Mouse (Mus musculus): Measurements from ENCODE around the gene Schip1.
A peak's percentile ranks its signal among the peaks of the same experiment; 100 is the strongest.

Schip1 gene

DNA sequence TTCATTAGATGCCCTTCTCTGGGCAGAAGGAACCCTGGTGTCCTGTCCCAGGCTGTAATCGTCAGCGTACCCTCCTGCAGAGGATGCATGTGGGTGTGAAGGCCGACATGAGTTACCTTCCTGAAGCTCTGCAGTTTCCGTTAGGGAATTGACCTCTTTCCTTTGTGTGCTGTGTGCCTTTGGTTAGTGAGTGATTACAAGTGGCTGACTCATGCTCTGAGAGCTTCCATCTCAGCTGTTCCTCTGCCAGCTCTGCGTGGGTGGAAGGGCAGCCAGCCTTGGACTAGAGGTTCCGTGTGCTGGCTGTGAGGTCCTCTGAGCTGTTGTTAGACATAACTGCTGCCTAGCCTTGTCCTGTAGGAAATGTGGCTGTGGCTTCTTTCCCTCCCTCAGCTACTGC, 444.0 kb downstream of the Schip1 start:
- no peak for DNase-seq (ENCODE audit: low read depth, low spot score)

DNA sequence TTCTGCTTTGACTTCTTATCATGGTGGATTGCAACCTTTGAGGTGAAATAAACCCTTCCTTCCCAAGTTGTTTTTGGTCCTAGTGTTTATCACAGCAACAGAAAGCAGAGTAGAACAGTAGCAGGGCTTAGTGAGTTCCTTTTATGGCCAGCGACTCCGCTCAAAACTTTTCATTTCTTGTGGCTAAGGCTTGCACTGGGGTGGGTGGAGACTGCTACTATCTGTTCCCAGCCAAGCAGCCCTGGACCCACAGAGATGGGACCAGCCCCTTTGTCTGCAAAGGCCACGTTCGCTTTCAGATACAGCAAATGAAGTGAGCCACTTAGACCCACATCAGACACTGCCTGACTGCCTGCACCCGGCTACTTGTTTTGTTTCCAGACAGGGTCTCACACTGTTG, 446.3 kb downstream of the Schip1 start:
- DNase-seq (ENCODE audit: low read depth, low spot score), result no peak

DNA sequence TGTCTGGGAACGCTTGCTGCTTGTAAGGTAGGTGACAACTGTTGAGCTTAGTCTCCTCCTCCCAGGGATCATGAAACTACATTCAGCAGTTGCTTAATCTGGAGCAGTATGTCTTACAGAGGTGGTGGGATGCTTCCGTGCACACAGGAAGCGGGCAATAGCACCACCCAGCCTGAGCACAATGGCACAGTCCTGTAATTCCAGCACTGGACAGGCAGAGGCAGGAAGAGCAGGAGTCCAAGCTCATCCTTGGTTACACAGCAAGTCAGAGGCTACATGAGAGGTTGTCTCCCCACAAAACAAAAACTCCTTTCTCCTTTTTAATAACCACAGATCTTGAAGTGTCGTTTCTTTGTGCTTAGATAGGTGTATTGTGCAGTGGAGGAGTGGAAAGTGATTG, 447.1 kb downstream of the Schip1 start:
- DNase-seq (ENCODE audit: low read depth, low spot score), result no peak

DNA sequence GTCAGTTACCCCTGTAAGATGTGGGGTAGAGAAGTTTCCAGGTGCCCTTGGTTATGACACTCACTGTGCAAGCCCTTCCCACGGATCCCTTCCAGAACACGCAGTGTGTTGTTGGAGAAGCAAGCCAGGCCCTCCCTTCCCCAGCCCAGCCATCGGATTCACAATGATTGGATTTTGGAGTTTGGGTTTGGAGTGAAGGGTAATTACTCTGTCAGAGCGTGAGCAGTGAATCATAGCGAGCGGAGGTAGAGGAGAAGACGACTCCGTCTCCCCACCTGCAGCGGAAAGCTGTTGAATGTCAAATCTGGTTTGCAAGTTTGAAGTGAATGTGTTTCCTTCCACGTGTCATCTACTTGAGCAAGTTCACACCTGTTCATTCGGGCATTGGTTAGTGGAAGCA, 447.7 kb downstream of the Schip1 start:
- no peak for DNase-seq (ENCODE audit: low read depth, low spot score)

DNA sequence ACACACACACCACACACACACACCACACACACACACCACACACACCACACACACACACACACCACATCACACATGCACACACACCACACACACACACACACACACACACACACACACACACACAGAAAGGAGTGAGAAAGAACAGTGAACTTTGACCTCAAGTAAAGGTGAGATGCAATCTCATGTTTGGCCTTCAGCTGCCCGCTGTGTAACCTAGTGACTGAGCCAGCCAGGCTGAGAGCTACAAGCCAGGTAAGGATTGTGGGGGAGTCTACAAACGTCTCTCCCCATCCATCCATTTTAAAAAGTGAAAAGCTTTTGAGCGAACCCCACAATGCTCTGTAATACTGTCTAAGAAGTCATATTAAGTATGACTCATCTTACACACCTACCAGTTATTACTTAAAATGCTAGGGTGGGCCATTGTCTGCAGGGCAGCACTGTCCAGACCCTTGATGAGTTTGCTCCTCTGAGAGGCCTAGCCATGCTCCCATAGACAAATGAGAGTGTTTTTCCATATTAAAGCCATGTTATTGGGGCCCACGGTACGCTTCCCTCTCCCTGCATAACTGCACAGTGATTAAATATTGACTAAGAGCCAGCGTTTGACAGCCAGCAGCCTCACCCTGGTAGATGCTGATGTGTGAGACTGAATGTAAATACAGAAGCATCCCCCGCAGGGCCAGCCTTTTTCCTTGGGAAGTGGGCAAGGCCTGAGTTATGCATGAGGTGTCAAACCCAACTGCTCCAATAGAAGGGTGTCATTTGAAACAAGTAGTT, 448.9 kb downstream of the Schip1 start:
- DNase-seq (ENCODE audit: low read depth, low spot score), result no peak

DNA sequence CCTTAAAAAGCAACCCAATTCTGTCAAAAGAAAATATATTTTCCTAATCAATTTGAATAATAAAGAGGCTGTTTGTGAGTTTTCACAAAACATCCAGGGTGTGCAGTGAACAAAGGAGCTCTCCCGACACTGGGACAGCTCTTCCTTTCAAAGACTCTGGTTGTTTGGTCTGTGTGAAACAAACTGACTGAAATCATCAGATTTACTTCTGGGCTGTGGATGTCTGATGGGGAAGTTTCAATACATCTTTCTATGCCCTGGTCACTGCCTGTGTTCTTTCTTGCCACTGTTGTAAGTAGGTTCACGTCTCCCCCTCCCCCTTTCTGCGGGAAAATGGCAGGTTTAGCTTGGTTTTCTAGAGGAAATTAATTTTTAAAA, 449.5 kb downstream of the Schip1 start:
- no peak for DNase-seq (ENCODE audit: low read depth, low spot score)

DNA sequence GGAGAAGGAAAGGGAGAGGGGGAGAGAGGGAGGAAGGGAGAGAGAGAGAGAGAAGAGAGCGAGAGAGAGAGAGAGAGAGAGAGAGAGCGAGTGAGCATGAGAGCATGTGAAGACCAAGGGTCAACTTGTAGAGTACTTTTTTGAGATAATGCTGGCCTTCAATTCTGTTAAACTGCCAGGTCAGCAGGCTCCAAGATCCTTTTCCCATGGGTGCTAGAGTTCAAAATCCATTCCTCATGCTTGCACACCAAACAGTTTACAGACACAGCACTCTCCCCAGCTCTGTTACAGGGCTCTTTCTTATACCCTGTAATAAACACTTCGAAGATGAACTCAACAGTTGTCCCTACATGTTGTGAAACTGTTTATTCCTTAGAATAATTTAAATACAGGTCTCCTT, 450.1 kb downstream of the Schip1 start:
- DNase-seq (ENCODE audit: low read depth, low spot score), result no peak

DNA sequence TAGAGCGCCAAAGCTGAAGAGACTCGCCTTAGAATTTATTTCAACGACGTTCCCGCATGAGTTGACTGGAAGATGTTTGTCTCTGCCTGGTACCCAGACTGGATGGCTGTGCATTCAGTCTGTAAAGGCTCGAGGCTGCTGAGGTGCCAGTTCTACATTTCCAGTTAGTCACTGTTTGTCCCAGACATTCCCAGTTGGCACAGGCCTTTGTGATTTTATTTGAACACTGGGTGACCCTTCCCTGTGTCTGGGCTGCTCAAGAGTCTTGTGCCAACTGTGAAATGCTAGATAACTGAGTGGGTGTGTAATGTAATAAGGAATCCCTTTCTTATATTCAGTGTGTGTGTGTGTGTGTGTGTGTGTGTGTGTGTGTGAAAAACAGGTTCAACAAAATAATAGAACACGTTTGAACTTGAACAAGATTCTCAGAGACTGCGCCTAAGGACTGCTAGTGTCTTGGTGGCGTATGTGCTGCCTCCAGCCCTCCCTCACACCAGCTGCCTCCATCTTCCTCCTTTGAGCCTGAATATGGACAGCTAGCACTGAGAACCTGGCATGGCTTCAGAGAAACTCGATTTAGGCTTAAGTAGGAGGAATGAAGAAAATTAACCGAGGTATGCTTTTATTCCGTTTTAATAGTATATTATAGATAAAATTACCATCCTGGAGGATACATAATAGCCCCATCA, 451.9 kb downstream of the Schip1 start:
- no peak for DNase-seq (ENCODE audit: low read depth, low spot score)

DNA sequence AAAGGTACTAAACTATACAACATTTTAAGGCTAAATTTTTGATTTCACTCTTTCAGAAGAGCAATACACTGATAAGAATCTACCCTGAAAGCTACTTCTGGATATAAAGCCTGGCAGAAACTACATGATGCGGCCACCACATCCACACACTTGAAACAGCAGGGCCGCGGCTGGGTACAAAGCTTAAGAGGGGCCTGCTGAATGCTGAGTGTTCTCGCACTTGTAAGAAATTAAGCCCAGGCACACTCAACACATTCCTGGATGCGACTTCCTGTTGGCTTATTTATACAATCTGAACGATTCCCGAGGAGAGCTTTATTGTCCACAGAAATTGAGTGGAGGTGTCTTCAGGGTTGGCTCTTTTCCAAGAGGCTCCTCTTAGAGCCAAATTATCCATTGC, 452.6 kb downstream of the Schip1 start:
- DNase-seq (ENCODE audit: low read depth, low spot score), result no peak

DNA sequence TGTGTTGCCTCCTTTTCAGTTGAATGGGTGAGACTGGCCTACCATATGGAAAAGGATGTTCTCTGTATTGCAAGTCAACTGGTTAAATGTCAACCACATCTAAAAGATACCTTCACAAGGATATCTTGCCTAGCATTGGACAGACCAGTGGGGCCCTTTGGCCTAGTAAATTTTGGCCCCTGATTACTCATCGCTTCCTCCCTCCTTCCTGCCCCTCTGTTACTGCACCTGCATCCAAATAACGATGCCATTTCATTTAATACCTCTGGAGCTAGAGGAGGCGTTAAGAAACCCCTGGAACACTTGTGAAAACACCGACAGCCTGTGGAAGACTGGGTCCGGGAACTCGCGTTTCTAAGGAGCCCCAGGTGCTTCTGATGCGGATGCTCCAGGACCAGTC, 453.4 kb downstream of the Schip1 start:
- DNase-seq (ENCODE audit: low read depth, low spot score), result no peak

DNA sequence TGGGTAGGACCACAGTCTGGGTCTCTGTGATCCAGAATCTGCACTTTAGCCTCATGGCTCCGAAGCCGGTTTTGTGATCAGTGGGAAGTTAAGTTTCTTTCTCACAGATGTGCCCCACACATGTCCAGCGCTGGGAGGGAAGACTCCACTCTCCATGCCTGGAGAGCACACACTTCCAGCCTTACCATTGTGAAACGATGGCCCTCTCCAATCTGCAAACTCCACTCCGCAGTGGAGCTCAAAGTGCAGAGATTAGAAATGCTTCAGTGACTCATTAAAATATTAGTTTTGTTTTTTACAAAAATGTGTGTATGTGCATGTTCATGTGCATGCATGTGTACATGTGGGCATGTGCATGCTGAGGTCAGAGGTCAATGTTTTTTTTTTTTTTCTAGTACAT, 454.0 kb downstream of the Schip1 start:
- DNase-seq (ENCODE audit: low read depth, low spot score), result no peak

DNA sequence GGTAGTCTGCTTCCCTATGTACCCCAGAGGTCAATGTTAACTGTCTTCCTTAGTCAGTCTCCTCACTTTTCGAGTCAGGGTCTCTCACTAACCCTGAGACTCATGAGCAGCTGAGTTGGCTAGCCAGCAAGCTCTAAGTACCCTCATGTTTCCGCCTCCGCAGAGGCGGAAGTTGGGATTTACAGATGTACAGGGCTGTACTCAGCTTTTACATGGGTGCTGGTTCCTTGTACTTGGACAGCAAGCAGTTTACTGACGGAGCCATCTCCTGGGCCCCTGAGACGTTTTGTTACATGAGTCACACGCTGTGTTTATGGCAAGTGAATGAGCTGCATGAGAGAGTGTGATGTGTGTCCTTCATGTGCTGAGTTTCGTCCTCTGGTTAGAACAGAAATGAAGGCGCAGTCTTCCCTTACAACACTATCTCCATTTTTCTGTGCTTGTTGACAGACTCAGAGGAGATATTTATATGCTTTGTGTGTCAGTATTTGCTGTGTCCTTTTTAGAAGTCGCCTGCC, 460.8 kb downstream of the Schip1 start:
- no peak for DNase-seq (ENCODE audit: low read depth, low spot score)

DNA sequence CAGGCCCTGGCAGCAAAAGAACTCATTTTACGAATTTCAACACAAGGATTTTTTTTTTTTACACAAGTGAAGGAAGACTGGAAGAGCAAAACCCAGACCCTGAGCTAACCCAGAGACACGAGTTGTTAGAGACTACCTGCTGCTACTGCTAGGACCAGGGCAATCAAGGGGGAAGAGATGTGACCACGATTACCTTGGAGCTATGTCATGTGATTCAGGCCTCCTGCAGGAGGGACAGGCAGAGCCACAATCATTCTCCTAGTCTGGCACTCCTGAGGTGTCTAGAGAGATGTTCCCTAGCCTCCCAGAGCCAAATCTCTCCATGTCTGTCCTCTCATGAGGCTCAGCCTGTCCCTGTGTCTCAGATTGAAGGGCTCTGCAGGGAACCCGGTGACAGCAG, 461.8 kb downstream of the Schip1 start:
- DNase-seq (ENCODE audit: low read depth, low spot score), result no peak

DNA sequence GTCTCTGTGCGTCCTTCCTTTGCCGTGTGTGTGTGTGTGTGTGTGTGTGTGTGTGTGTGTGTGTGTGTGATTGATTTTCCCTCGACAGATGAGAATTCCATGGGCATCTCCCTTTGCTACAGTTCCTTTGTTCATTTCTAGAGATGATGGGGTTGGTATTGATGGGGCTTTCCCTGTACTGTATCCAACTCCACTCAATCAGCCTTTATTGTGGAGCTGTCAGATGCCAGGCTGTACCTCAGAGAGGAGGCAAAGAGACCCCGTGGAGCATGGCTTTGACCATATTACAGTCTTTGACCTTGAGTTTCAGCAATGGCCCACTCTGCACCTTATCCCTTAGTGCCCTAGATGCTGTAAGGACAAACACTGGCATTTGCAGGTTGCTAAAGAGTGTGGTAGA, 462.6 kb downstream of the Schip1 start:
- no peak for DNase-seq (ENCODE audit: low read depth, low spot score)

DNA sequence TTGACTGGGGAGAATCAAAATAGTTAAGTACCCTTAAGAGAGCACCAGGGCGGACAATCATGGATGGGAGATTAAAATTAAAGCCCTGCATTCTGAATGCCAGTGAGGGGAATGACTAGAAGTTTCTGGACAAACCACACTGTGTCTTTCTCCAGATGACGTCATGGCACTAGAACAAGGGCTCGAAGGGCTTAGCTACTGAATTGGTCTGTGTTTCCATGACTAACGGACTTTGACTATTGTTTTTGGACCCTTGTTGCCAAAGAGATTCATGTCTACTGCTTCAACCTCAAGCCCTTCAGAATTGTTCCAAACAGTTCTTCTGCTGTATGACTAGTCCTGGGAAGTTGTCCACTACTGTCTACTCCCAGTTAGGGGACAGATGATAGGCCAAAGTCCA, 467.3 kb downstream of the Schip1 start:
- no peak for DNase-seq (ENCODE audit: low read depth, low spot score)

DNA sequence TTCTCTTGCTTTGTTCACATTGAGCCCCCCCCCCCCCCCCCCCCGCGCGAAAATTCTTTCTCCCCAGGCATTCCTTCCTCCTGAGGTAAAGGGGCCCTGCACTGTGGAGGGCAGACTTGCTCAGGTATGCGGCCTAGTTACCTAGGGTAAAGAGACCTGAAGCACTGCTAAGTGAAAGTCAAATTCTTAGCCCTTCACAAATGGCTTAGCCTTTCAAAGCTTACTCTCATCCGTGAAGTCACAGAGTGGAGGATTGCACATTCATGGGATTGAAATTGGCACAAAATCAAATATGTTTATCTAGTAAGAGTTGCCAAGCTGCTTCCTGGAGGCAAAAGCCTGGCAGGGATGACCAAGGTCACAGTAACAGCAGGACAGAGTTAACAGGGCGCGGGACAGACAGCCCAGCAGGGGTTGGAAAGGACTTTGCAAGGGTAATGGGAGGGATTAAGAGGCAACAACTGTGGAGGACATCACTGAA, 470.0 kb downstream of the Schip1 start:
- no peak for DNase-seq (ENCODE audit: low read depth, low spot score)

DNA sequence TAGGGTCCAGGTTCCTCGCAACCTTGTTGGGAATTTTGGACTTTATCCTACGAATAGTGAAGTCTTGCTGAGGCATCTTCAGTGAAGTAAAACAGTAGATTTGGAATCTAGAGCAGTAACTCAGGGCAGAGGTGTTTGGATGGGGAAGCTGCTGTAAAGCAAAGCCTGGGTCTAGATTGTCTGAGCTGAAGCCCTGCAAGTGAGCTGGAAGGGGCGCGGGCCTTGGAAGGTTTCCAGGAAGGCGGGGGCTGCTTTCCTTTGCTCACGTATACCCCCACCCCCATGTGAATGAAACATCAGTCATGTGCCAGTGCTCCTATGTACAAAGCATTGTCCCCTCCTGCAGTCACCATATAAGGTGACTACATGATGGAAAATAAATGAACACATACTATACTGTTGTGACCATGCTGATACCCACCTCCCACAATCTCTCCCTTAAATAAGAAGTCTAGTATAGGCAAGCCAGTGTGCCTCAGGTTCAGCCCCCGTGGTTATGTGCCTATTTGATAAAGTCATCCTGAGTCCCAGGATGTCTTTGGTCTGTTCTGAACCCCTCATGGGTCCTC, 470.6 kb downstream of the Schip1 start:
- no peak for DNase-seq (ENCODE audit: low read depth, low spot score)

DNA sequence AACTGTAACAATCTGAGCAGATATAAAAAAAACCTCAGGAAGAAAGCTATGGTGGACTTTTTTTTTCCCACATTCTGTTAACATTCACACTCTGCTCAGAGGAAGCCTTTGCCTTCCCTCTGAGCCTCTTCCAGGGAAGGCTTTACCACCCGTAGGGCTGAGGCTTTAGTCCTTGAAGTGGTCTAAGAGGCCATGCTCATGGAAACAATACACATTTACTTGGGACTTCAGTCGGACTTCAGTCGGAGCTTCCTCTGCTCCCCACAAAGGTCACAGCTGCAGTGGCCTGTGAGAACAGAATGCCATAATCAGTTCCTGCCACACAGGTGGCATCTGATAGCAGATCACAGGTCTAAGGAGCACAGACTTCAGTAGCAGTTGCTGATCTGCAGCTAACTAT, 471.5 kb downstream of the Schip1 start:
- no peak for DNase-seq (ENCODE audit: low read depth, low spot score)

DNA sequence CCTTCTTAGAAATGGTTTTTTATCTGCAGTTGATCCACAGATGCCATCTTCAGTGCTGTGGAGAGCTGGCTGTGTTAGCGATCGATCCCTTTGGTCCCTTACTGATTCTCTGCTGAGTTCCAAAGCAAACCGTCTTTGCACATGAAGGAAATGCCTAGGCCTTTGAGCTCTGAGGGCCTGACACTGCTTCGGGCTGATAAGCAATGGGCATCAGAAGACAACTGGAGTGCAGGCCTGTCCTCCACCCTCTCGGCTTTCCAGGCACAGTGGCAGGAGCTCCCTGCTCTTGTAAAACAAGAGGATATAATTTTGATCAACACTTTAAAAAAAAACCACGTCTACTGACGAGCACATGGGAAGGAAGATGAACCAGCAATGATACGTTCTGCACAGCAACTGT, 477.1 kb downstream of the Schip1 start:
- DNase-seq (ENCODE audit: low read depth, low spot score), result no peak

DNA sequence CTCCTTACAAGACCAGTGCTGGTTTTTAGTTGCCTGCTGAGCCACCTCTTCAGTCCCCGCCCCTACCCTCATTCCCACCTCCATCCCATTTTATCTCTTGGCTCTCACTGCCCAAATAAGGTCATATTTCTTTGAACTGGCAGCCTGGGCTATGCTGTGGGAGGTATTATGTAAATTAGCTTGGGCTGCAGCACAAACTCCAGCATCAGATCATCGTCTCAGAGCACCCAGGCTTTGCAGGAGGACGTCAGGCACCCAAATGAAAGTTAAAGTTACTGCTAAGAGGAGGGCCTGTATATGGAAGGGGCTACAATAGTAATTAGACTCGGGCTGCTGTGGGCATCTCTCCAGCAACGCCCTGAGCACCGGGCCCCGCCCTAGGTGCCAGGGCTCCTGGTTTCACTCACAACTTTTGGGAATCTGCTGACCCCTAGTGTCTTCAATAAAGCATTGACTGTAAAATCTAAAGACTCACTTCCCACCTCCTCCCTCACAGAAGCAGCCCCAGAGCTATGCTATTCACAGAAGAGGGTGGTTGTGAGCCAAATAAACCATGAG, 478.4 kb downstream of the Schip1 start:
- peak; percentile 73 for DNase-seq (ENCODE audit: low read depth, low spot score)

DNA sequence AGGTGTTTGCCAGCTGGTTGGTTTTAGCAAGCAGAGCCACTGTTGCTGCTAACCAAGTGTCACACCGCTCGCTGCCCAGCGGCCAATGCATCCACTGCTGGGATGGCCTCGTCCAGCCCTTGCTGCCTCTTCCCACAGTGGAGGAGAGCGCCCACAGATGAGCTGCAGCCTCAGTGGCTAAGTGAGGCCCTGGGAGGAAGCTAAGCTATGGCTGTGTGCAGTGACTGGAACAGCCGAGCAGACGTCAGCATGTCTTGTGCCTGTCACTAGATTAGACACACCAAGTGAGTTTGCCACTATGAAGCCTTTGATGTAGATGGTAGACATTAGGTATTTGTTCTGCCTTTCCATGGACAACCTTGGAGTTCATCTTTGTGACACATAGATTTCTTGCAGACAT, 480.2 kb downstream of the Schip1 start:
- no peak for DNase-seq (ENCODE audit: low read depth, low spot score)

DNA sequence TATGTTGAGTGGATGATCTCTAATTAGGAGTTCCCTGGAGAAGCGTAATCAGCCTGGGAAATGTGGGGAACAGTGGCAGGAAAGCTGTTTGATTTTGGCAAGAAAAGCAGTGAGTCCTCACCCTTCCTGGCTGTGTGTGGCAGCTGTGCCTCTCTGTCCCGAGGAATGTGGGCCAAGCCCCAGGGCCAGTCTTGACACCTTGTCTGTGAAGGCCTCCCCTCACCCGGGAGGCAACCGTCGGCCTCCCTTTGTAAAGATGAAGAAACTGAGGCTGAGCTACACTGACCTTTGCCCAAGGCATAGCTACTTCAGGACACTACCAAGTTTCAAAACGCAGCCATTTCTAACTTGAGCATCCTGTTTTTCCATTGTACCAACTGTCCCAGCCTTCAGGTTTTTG, 481.3 kb downstream of the Schip1 start:
- no peak for DNase-seq (ENCODE audit: low read depth, low spot score)
